Mouse (Mus musculus): ENCODE measurements around the gene Zmiz1.

The Zmiz1 gene

DNA sequence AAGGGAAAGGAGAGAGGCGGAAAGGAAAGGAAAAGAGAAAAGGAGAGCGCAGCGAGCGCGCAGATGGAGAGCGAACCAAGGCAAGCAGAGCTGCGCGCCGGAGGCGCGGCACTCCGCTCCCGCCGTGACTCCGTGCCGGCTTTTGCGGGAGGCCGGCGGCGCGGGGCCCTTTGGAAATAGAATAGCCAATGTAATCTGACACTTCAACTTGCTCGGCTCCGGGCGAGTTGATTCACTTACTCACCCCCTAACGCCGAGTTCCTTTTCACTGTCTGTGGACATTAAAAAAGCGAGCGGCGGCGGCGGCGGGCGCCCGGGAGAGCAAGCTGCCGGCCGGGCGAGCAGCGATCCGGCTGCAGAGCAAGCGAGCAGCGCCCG lies at the start of gene Zmiz1:
Zmiz1 (plus strand) TSS at position 170 of the 378 bp plus-strand sequence.
- peak; percentile 37; the same call in 1 of the 2 replicates for ATAC-seq (ENCODE audit: insufficient number of reproducible peaks, low FRiP score, low TSS enrichment)

DNA sequence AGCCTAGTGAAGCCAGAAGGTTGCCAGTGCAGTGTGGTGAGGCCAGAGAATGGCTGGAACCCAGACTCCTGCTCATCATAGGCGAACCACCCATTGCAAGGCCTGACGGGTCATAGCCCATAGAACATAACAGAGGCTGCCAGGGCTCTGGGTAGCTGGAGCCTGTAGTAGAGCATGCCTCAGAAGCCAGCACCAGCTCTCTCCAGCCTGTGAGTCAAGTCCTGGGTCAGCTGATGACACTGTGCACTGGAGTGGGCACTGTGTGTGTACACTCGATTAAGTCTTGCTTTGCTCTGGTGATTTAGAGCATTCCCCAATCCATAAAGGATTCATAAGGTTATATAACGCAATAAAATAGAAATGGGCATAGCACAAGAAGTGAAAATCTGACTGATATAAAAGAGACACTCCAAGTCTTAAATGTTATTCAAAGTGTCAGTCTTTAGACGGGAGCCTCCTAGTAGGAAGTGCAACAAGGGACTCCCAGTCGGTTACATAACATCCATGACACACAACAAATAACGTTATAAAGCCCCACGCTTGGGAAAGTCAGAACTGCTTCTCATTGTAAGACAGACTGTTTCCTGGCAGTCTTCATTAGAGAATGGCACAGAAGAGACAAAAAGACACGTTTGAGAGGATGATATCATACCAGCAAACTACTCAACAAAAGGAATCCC lies 47.0 kb upstream of the Zmiz1 start:
- no peak for ATAC-seq (ENCODE audit: insufficient number of reproducible peaks, low FRiP score, low TSS enrichment)

- no peak for ATAC-seq (ENCODE audit: insufficient number of reproducible peaks, low FRiP score, low TSS enrichment)
Observed at GRCm38 (mm10) chr14:25412811-25413210, 46.2 kb upstream of the Zmiz1 start.

DNA sequence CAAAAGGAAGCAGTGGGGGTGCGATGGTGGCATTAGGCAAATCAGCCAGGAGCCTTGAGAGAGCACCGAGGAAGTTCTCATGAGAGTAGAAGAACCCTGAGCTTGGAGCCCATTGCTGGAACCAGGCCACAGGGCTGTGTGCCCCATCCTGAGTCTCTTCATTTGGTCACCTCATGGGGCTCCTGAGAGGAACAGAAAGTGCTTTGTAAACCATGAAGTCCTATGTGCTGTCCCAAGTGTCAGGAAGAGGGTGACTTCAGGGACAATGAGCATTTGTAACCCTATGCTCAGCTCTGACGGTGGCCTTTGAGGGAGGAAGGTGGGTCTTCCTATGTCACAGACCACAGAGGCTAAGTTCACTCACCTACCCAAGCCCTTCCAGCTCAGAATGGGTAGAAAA lies 45.5 kb upstream of the Zmiz1 start:
- no peak for ATAC-seq (ENCODE audit: insufficient number of reproducible peaks, low FRiP score, low TSS enrichment)

GRCm38 (mm10) chr14:25414115-25414514 lies 44.9 kb upstream of the Zmiz1 start:
- ATAC-seq (ENCODE audit: insufficient number of reproducible peaks, low FRiP score, low TSS enrichment): no peak

DNA sequence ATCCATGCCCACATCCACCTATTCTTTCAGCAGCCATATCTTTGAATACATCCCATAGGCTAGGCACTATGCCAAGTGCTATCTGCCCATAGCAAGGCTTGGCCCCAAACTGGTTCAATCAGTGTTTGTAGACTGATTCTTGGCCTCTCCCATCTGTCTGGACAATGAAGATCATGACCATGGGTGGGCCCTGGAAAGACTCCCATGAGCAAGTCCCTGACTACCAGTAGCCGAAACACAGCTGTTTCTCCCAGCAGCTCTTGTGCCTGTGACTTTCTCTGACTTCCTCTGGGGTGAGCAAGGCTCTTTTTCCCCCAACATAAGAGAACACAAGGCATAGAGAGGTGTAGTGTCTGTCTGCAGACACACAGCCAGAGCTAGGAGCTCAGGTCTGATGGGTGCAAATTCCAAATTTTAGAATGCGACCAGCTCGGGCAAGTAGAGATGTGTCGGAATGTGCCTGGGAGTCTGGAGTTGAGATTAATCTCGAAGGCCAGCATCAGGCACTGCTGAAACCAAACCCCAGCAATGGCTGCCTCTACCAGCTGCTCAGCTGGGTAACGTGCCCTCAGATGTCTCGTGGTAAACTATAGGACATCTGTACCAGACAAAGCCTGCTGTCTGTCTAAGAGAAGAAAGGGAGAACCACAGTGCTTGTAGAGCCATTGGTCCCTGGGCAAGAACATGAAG lies 38.8 kb upstream of the Zmiz1 start:
- no peak for ATAC-seq (ENCODE audit: insufficient number of reproducible peaks, low FRiP score, low TSS enrichment)

GRCm38 (mm10) chr14:25420987-25421386 lies 38.0 kb upstream of the Zmiz1 start:
- peak; percentile 2; the same call in 1 of the 2 replicates for ATAC-seq (ENCODE audit: insufficient number of reproducible peaks, low FRiP score, low TSS enrichment)

DNA sequence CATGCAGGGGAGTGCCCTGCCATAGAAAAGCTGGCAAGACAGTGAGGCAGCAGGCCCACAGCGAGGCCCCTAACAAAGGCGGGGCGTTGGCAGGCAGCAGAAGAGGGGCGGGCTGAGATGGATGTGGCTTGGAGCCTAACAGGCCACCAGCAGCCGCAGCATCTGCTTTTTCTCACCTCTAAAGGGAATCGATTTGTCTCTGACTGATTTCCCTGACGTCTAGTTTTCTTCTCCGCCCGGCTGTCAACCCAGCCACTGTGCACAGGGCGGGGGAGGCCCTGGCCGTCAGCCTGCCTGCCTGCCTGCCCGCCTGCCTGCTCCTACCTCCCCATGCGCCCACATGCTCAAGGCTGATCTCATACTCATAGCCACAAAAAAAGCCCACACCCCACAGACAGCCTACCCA lies 37.4 kb upstream of the Zmiz1 start:
- ATAC-seq (ENCODE audit: insufficient number of reproducible peaks, low FRiP score, low TSS enrichment): peak; percentile 60

DNA sequence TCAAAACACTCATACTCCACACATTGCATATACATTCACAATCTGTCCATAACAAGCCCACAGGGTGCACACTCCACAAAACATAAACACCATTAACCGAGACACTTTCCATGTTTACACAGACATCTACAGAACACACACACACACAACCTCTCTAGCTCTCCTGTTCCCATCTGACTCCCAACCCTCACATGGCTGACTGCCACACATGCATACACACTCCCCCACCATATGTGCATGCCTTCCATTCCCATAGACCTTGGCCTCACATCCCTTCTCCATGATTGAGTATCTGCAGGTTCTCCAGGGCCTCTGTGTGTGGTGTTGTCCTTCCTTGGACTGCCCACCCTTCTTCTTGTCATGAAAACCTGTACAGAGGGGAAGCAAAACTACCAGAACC lies 36.0 kb upstream of the Zmiz1 start:
- no peak for ATAC-seq (ENCODE audit: insufficient number of reproducible peaks, low FRiP score, low TSS enrichment)

DNA sequence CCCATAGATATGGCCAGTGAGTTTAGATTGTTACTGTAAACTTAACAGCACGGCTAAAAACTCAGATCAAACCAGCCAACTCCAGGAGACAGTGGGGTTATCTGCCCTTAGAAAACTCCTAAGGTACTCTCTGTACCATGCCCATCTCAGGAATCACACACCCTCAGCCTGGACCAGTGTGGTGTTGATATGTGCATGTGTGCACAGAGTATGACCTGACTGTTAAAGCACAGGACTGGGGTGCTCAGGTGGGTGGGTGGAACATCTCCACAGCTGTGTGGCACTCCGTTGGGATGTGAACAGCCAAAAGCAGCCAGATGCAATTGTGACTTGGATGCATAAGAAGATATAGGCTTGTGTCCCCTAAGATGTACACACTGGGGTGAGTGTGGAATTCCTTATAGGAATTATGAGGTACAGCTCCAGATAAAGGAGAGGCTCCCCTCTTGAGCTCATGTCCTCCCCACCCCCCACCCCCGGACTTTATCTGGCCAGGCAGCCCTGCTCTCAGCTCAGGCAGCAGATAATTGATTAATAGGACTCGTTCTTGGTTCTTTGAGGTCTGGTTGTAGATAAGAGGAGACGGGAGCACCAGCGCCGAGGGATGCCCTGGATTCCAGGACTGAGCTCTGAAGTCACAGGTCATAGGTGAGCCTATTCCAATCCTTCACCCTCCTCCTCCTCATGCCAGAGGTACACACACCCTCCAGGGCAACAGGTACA lies 35.1 kb upstream of the Zmiz1 start:
- no peak for ATAC-seq (ENCODE audit: insufficient number of reproducible peaks, low FRiP score, low TSS enrichment)

DNA sequence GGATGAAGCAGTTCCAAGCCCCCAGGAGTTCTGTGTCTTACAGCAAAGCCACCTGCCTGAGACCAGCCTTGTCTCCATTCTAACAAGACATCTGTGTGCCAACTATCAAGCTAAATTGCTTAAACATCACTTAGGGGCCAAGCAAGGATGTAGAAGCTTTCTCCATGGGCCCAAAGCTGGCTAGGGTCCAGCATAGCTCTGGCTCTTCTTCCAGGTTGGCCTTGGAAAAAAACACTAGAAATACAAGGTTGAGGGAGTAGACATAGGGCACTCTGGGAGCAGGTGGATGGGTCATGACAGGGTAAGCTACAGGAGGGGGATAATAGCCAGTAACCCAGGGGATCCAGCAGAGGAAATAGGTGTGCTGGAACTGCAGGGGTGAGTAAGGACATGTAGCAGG lies 20.7 kb upstream of the Zmiz1 start:
- ATAC-seq (ENCODE audit: insufficient number of reproducible peaks, low FRiP score, low TSS enrichment): no peak

- ATAC-seq (ENCODE audit: insufficient number of reproducible peaks, low FRiP score, low TSS enrichment): no peak
Observed at GRCm38 (mm10) chr14:25440116-25440515, 18.9 kb upstream of the Zmiz1 start.

- no peak for ATAC-seq (ENCODE audit: insufficient number of reproducible peaks, low FRiP score, low TSS enrichment)
Observed at GRCm38 (mm10) chr14:25440777-25441176, 18.2 kb upstream of the Zmiz1 start.

DNA sequence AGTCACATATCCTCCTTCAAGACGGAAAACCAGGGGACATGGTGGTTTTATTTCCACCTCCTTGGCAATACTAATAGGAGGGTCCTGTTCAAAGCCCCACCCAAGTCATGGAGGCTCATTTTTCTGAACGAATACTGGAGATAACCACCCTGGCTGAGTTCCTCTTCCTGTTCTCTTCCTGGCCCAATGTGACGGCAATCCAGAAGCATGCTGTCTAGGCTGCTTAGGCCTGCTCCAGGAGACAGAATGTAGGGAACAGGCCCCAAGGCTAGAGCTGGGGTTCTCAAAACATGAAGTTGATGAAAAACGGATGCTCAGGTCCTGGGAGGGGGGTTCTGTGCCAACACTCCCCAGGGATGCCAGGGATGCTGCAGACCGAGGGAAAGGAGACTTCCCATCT lies 17.5 kb upstream of the Zmiz1 start:
- no peak for ATAC-seq (ENCODE audit: insufficient number of reproducible peaks, low FRiP score, low TSS enrichment)

- no peak for ATAC-seq (ENCODE audit: insufficient number of reproducible peaks, low FRiP score, low TSS enrichment)
Observed at GRCm38 (mm10) chr14:25442676-25443075, 16.3 kb upstream of the Zmiz1 start.

DNA sequence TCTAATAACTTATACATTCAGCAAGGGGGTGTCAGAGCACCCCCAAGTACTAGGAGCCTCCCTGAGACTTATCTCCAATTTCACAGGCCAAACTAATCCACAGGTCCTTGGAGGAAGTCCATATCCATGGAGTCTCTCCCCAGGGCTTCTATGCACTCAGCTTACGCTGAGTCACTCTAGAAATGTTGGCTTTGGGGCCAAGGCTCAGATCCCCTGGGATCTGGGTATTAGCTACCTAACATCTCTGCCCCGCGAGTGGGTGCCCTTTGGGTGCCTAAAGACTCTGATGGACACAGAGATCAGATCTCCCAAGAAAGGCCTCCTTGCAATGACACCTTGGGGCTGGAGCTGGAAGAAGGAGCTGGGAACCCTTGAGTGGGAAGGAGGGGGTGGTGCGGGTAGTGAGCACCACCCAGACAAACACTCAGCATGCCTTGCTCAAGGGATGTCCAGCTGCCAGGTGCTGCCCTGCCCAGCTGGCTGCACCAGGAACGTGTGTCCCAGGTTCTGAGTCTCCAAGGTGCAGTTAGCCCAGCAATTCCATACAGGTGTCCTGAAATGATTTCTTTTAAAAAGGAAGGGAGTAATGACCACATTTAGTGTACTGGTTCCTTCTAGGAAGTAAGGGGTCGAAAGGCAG lies 11.7 kb upstream of the Zmiz1 start:
- ATAC-seq (ENCODE audit: insufficient number of reproducible peaks, low FRiP score, low TSS enrichment): no peak

GRCm38 (mm10) chr14:25448471-25448870 lies 10.5 kb upstream of the Zmiz1 start:
- no peak for ATAC-seq (ENCODE audit: insufficient number of reproducible peaks, low FRiP score, low TSS enrichment)

DNA sequence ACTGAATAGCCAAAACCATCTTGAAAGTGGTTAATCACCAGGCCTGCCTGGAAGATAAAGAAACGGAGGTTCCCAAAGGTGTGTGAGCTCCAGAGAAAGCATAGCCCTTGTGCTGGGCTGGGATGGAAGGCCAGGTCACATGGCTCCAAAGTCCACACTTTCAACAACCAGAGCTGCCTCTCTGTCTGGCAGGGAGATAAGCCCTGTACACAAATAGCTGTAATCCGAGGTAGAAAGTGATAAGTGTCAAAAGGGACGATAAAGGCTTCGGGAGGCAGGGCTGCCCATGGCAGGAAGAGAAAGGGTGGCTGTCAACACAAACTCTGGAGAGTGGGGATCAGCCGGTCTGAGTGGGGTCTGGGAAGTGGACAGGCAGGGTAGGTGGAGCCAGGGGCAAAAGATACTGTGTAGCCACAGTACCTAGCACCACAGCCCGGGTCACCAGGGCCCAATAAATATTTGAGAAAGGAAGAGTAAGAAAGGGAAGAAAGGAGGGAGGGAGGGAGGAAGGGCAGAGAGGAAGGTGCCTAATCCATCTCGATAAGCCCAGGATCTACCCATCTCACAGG lies 7.8 kb upstream of the Zmiz1 start:
- ATAC-seq (ENCODE audit: insufficient number of reproducible peaks, low FRiP score, low TSS enrichment): no peak

DNA sequence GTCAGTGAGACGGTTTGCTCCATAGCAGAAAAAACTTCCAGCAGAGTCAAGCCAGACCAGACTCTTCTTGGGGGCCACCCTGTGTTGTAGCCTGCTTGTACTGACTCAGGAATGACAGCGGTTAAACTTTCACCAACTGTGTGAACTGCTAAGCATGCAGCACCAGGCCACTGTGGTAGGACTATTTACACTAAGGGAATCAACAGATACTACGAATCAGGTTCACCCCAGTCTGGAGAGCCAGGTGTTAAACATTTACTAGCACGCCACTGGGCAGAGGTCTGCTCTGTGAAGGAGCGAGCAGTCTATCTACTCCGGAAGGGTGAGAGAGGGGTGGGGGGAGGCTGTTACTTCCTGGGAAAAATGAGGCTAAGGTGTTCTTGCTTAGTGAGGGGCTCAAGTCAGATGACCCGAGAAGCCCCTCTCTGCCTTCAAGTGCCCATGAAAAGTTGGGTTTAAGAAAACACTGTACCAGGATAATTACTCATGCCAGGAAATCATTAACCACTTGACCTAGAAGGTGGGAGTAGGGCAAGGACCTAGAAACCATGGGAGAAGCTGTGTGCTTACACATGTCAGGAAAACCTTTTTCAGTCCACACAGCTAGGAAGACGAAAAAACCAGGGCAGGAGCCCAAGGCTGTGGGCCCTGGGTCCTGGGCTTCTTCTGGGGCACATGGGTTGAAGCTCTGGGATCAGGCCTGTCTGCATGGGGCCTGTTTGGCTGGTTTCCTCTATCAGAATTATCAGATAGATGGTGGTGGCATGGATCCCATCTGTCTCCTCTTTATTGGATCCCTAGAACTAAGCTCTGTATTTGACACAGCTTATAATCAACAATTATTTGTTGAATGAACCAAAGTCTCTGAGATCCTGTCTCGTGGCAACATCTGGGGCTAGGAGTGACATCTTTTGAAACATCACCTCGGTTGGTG lies 7.0 kb upstream of the Zmiz1 start:
- ATAC-seq (ENCODE audit: insufficient number of reproducible peaks, low FRiP score, low TSS enrichment): no peak

DNA sequence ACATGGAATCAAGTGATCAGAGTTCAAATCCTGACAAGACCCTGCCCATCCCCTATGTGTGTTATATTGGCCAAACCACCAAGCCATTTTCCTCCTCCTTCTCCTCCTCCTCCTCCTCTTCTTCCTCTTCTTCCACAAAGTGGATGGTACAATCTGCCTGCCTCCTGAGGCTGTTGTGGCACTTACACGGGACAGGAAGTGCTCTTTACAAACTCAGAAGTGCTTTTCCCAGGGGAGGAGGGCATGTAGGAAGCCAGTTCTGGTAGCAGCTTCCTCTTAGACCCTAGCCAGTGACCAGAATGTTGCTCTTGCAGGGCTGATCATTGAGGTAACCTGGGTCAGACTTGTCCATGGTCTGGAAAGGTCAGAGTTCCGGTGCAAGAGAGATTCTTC lies 6.4 kb upstream of the Zmiz1 start:
- no peak for ATAC-seq (ENCODE audit: insufficient number of reproducible peaks, low FRiP score, low TSS enrichment)

Measured in cerebellum, adult (tissue).